In the genomic region with DNA sequence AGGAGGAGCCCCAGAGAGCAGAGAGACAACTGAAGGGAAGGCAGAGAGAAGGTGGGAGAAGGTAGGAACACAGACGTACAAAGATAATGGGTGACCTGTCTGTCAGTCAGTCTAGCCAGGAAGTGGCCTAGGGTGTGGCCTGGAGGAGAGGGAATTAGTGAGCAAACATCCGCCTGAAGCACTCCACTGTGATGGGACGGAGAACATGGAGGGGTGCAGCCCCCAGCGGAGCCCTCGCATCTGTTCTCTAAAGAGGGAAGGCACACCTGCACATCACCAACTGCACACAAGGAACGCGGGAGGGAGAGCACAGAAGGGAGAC, we compare ENCODE assay signal across 12 mouse cellular contexts. TPM values are rescaled to one million over a fixed set of nuclear protein-coding genes. Genes with fewer than 3 reads are reported as not detected.
DNase-seq lines count a peak whose midpoint lies in the region; ATAC-seq and TF ChIP-seq lines count a peak whose summit lies in the region.
"Had no signal": no experiment of that assay in that cellular context is flagged by ENCODE, and none has a peak within 500 bp of the region (broad histone marks: within the 10 kb centered on the region; RNA-seq: fewer than 3 reads in every experiment).

No protein-coding gene starts in this region.

- no peak for TF ChIP-seq CTCF in testis, adult 2 months (IDR thresholded peaks at IDR 0.05; ENCODE audit: control insufficient read depth, insufficient read depth, insufficient replicate concordance, low read depth, low read length)

- no peak overlapping the region for H3K4me3 ChIP-seq in heart, embryonic 14.5 days (ENCODE audit: control insufficient read depth in 1 of 2, insufficient read depth in 1 of 2, low read depth in 1 of 2, low read length in 2 of 2)
- no peak overlapping the region for H3K4me3 ChIP-seq in testis, adult 2 months (ENCODE audit: control insufficient read depth, low read depth, low read length)

- intact Hi-C loops in heart, postnatal 10 days (cut with DNase I): no loop called here

- 0 out of 2 replicates have a peak overlapping the region, but pooled peaks have one; percentile 28 for H3K9ac ChIP-seq in heart, embryonic 14.5 days (ENCODE audit: low read length)
- H3K9ac ChIP-seq: liver, postnatal 0 days had no signal

- no peak for ATAC-seq in heart, embryonic 14.5 days (ENCODE audit: insufficient number of reproducible peaks, insufficient read depth, low FRiP score, low read depth)
- 0 out of 2 replicates have a peak, but pooled peaks have one; percentile 12 for ATAC-seq in megakaryocyte-erythroid progenitor cell, adult 5-6 weeks (replicated peaks; ENCODE audit: low FRiP score, low TSS enrichment, poor library complexity, severe bottlenecking)
- ATAC-seq: forebrain, embryonic 16.5 days; liver, postnatal 0 days had no signal

- TF ChIP-seq POLR2A in testis, adult 2 months (IDR thresholded peaks at IDR 0.05; ENCODE audit: control insufficient read depth, low read depth, low read length): no peak

- no peak for DNase-seq in heart, postnatal 10 days
- DNase-seq in testis, postnatal 10 days (ENCODE audit: low spot score): no peak
- DNase-seq in urinary bladder, adult 18-20 months (ENCODE audit: low spot score in 2 of 2): no peak
- DNase-seq in frontal cortex, adult 2 months (ENCODE audit: extremely low spot score in 1 of 2, low spot score in 1 of 2): no peak
- no peak for DNase-seq in c-Kit-positive CD71-positive TER-119-positive erythroid progenitor cells, embryonic 14.5 days (ENCODE audit: low spot score)
- DNase-seq: kidney, adult 9 months; liver, postnatal 0 days; spleen, adult 18-20 months had no signal

- H3K27me3 ChIP-seq in heart, embryonic 14.5 days (ENCODE audit: control insufficient read depth, insufficient read depth, low read length): no peaks in the 10 kb centered on the region
- H3K27me3 ChIP-seq in testis, adult 2 months (ENCODE audit: control insufficient read depth, insufficient read depth, low read length): no peaks in the 10 kb centered on the region

- no peak overlapping the region for H3K4me2 ChIP-seq in heart, embryonic 14.5 days (ENCODE audit: low read length)

- peaks cover 52 to 82% of the 10 kb centered on the region in 2 experiments for H3K4me1 ChIP-seq in heart, embryonic 14.5 days (ENCODE audit: control insufficient read depth in 2 of 2, insufficient read depth in 2 of 2, low read length in 2 of 2)
- no peaks in the 10 kb centered on the region; the same call in 1 of the 2 replicates for H3K4me1 ChIP-seq in testis, adult 2 months (ENCODE audit: control insufficient read depth, insufficient read depth, low read length)

- H3K36me3 ChIP-seq in heart, embryonic 14.5 days (ENCODE audit: control insufficient read depth, insufficient read depth, low read length): peaks cover 94% of the 10 kb centered on the region
- no peaks in the 10 kb centered on the region for H3K36me3 ChIP-seq in testis, adult 2 months (ENCODE audit: control insufficient read depth, insufficient read depth, low read length)

- peak overlapping the region; percentile 50 to 96; a peak in 3 of 4 replicates for H3K27ac ChIP-seq in heart, embryonic 14.5 days (replicated peaks in 1 of 2; ENCODE audit: control insufficient read depth in 1 of 2, insufficient read depth in 1 of 2, low read depth in 2 of 2, low read length in 2 of 2)
- peak overlapping the region; percentile 14; the same call in 1 of the 2 replicates for H3K27ac ChIP-seq in testis, adult 2 months (ENCODE audit: control insufficient read depth, insufficient read depth, low read depth, low read length)

- WGBS in heart, embryonic 14.5 days: 72% methylated on average over 7 of the region's 7 CpGs

- no peaks in the 10 kb centered on the region for H3K9me3 ChIP-seq in heart, embryonic 14.5 days (ENCODE audit: control insufficient read depth, low read length)

RNA-seq across cellular contexts. Expression of a gene that starts 34.8 kb away (rescaled TPM):
- 31.0 and 32.8 TPM in 2 replicates for polyA plus RNA-seq in heart, embryonic 14.5 days (2014; fragmentation: Nextera tagmentation; extraction: Ambion mirVana)
- 100 to 1,000 TPM; 206 to 221 TPM for total RNA-seq in heart, postnatal 10 days (2021)
- 4.5 and 4.6 TPM in 2 replicates for polyA plus RNA-seq in testis, adult 2 months (2012; rRNA removed)
- total RNA-seq in megakaryocyte-erythroid progenitor cell, adult 5-6 weeks (2014; fragmentation: Nextera tagmentation): 98.3 and 144 TPM in 2 replicates
- 195 and 198 TPM in 2 replicates for total RNA-seq in megakaryocyte-erythroid progenitor cell, adult 5-6 weeks (2017)
- polyA plus RNA-seq in frontal cortex, adult 2 months (2012; rRNA removed): 34.4 and 38.7 TPM in 2 replicates

RNA-seq across cellular contexts. Expression of a gene that starts 50.4 kb away (rescaled TPM):
- not detected in 2 replicates for polyA plus RNA-seq in heart, embryonic 14.5 days (2014; fragmentation: Nextera tagmentation; extraction: Ambion mirVana)
- total RNA-seq in heart, postnatal 10 days (2021): not detected
- 0.17 TPM in 2 replicates for polyA plus RNA-seq in testis, adult 2 months (2012; rRNA removed)
- total RNA-seq in megakaryocyte-erythroid progenitor cell, adult 5-6 weeks (2014; fragmentation: Nextera tagmentation): 3.8 and 5.5 TPM in 2 replicates
- total RNA-seq in megakaryocyte-erythroid progenitor cell, adult 5-6 weeks (2017): 1.4 and 1.6 TPM in 2 replicates
- 4.0 and 5.2 TPM in 2 replicates for polyA plus RNA-seq in frontal cortex, adult 2 months (2012; rRNA removed)
